Mouse (Mus musculus) heart, embryonic 11.5 days (tissue): ENCODE data around the gene Rassf4. TPM values are rescaled to one million over a fixed set of nuclear protein-coding genes. Genes with fewer than 3 reads are reported as not detected.

Experiments used
- ATAC-seq: fragments of 200-750 bp; cut with Nextera tagmentation; replicated peaks from 2 replicates; pipeline ENCODE4 v1.8.0; 2017; ENCODE audit warnings: moderate library complexity; ENCODE audit not compliant: insufficient number of reproducible peaks, low FRiP score, low TSS enrichment
- H3K27ac ChIP-seq: fragments of 300-500 bp; sonication (generic); 2 replicates; pipeline ENCODE4 v1.5.1; 2014; ENCODE audit warnings: mild to moderate bottlenecking, low read depth, low read length
- H3K27me3 ChIP-seq: fragments of 300-500 bp; sonication (generic); 2 replicates; pipeline ENCODE4 v1.6.1; 2014; ENCODE audit warnings: mild to moderate bottlenecking, low read length, mixed read lengths; ENCODE audit not compliant: control insufficient read depth, insufficient read depth
- H3K36me3 ChIP-seq: fragments of 300-500 bp; sonication (generic); 2 replicates; pipeline ENCODE4 v1.6.1; 2014; ENCODE audit warnings: mild to moderate bottlenecking, low read length, moderate library complexity, mixed read lengths; ENCODE audit not compliant: control insufficient read depth, insufficient read depth
- H3K4me1 ChIP-seq: fragments of 300-500 bp; sonication (generic); 2 replicates; pipeline ENCODE4 v1.6.1; 2014; ENCODE audit warnings: low read length; ENCODE audit not compliant: control insufficient read depth, insufficient read depth
- H3K4me2 ChIP-seq: fragments of 300-500 bp; sonication (generic); 2 replicates; pipeline ENCODE4 v1.6.1; 2014; ENCODE audit warnings: mild to moderate bottlenecking, moderate library complexity
- H3K4me3 ChIP-seq: fragments of 300-500 bp; sonication (generic); 2 replicates; pipeline ENCODE4 v1.5.1; 2014; ENCODE audit warnings: low read depth, low read length
- H3K9ac ChIP-seq: fragments of 300-500 bp; sonication (generic); 2 replicates; pipeline ENCODE4 v1.6.1; 2014; ENCODE audit warnings: mild to moderate bottlenecking, low read depth, low read length, moderate library complexity
- H3K9me3 ChIP-seq: fragments of 300-500 bp; sonication (generic); replicated peaks from 2 replicates; pipeline ENCODE4 v1.6.1; 2016; ENCODE audit warnings: low read length; ENCODE audit not compliant: control insufficient read depth
- WGBS: fragments of 180-500 bp; shearing (Covaris S2); extraction: QIAGEN DNeasy Blood & Tissue Kit; methylation state at CpG from one replicate; pipeline ENCODE4 v1.1.7; 2014; ENCODE audit not compliant: insufficient replicate concordance; 5-methylcytosine and 5-hydroxymethylcytosine counted together
- polyA plus RNA-seq: library from polyadenylated mRNA; unstranded; fragments of >200 nt; fragmentation: Nextera tagmentation; extraction: Ambion mirVana; gene quantifications from 2 replicates; pipeline ENCODE4 v1.2.1, GENCODE M21; 2014

Gene Rassf4
- polyA plus RNA-seq, 1 experiment from 2014 or later, result 6.9 TPM

- 70% methylated on average over 3 of the region's 3 CpGs for WGBS
- H3K36me3 ChIP-seq, result no peaks in the 10 kb centered on the region
- H3K4me3 ChIP-seq, result no peak overlapping the region
- H3K9ac ChIP-seq, result no peak overlapping the region
- no peak for ATAC-seq
- H3K9me3 ChIP-seq, result no peaks in the 10 kb centered on the region
- H3K4me2 ChIP-seq, result no peak overlapping the region
- no peak overlapping the region for H3K27ac ChIP-seq
- no peaks in the 10 kb centered on the region for H3K27me3 ChIP-seq
- H3K4me1 ChIP-seq, result peaks cover 15% of the 10 kb centered on the region
Measured at GRCm38 (mm10) chr6:116653191-116653590, 20.6 kb downstream of the Rassf4 start.

GRCm38 (mm10) chr6:116651437-116652118, 22.2 kb downstream of the Rassf4 start:
- Histone ChIP-seq H3K9ac (peak overlapping the region; percentile 46; the same call in 1 of the 2 replicates), H3K36me3 (no peaks in the 10 kb centered on the region), H3K4me2 (peak overlapping the region; percentile 53), H3K27me3 (no peaks in the 10 kb centered on the region), H3K4me3 (no peak overlapping the region), H3K27ac (no peak overlapping the region), H3K4me1 (peaks cover 15% of the 10 kb centered on the region), H3K9me3 (no peaks in the 10 kb centered on the region)
- WGBS, result 57% methylated on average over 20 of the region's 20 CpGs
- peak; percentile 57; the same call in 1 of the 2 replicates for ATAC-seq

GRCm38 (mm10) chr6:116650406-116650805, 23.3 kb downstream of the Rassf4 start, which contains the start of gene Depp1:
Gene Depp1 (plus strand): TSS chr6:116650609.
- no peaks in the 10 kb centered on the region for H3K27me3 ChIP-seq
- ATAC-seq, result no peak
- no peaks in the 10 kb centered on the region for H3K9me3 ChIP-seq
- peaks cover 15% of the 10 kb centered on the region for H3K4me1 ChIP-seq
- 15% methylated on average over 6 of the region's 6 CpGs for WGBS
- peak within 1 kb of the TSS; percentile 55 for H3K9ac ChIP-seq
- H3K4me2 ChIP-seq, result peak within 1 kb of the TSS; percentile 53
- peak within 1 kb of the TSS; percentile 38 for H3K27ac ChIP-seq
- H3K4me3 ChIP-seq, result peak within 1 kb of the TSS; percentile 18; the same call in 1 of the 2 replicates
- H3K36me3 ChIP-seq, result no peaks in the 10 kb centered on the region

- ATAC-seq, result no peak
- Histone ChIP-seq H3K36me3 (no peaks in the 10 kb centered on the region), H3K27ac (0 out of 2 replicates have a peak overlapping the region, but pooled peaks have one; percentile 35), H3K27me3 (no peaks in the 10 kb centered on the region), H3K9me3 (no peaks in the 10 kb centered on the region), H3K9ac (peak overlapping the region; percentile 16; the same call in 1 of the 2 replicates), H3K4me3 (no peak overlapping the region), H3K4me1 (peaks cover 20% of the 10 kb centered on the region), H3K4me2 (no peak overlapping the region)
- WGBS, result 68% methylated on average over 7 of the region's 7 CpGs
Measured at GRCm38 (mm10) chr6:116649811-116650210, 23.9 kb downstream of the Rassf4 start.

- H3K27ac ChIP-seq, result no peak overlapping the region
- no peaks in the 10 kb centered on the region for H3K36me3 ChIP-seq
- H3K9ac ChIP-seq, result no peak overlapping the region
- H3K9me3 ChIP-seq, result no peaks in the 10 kb centered on the region
- no peaks in the 10 kb centered on the region for H3K27me3 ChIP-seq
- H3K4me1 ChIP-seq, result peaks cover 23% of the 10 kb centered on the region
- no peak overlapping the region for H3K4me2 ChIP-seq
- 64% methylated on average over 12 of the region's 12 CpGs for WGBS
- ATAC-seq, result no peak
- no peak overlapping the region for H3K4me3 ChIP-seq
Measured at GRCm38 (mm10) chr6:116647763-116648162, 26.0 kb downstream of the Rassf4 start.

- WGBS, result 32% methylated on average over 3 of the region's 3 CpGs
- Histone ChIP-seq H3K9me3 (no peaks in the 10 kb centered on the region), H3K4me3 (no peak overlapping the region), H3K9ac (no peak overlapping the region), H3K36me3 (no peaks in the 10 kb centered on the region), H3K27ac (peak overlapping the region; percentile 58), H3K4me1 (peaks cover 12% of the 10 kb centered on the region), H3K27me3 (no peaks in the 10 kb centered on the region), H3K4me2 (no peak overlapping the region)
- ATAC-seq, result no peak
Measured at GRCm38 (mm10) chr6:116644335-116644734, 29.4 kb downstream of the Rassf4 start.

GRCm38 (mm10) chr6:116643881-116644280, 29.9 kb downstream of the Rassf4 start:
- Histone ChIP-seq H3K27ac (peak overlapping the region; percentile 58; the same call in 1 of the 2 replicates), H3K36me3 (no peaks in the 10 kb centered on the region), H3K9me3 (no peaks in the 10 kb centered on the region), H3K27me3 (no peaks in the 10 kb centered on the region), H3K4me3 (no peak overlapping the region), H3K4me2 (no peak overlapping the region), H3K4me1 (peaks cover 13% of the 10 kb centered on the region), H3K9ac (no peak overlapping the region)
- 53% methylated on average over 4 of the region's 4 CpGs for WGBS
- ATAC-seq, result no peak

GRCm38 (mm10) chr6:116642942-116643341, 30.8 kb downstream of the Rassf4 start:
- Histone ChIP-seq H3K36me3 (no peaks in the 10 kb centered on the region), H3K9me3 (no peaks in the 10 kb centered on the region), H3K9ac (no peak overlapping the region), H3K4me1 (peaks cover 13% of the 10 kb centered on the region), H3K4me2 (no peak overlapping the region), H3K27ac (no peak overlapping the region), H3K27me3 (no peaks in the 10 kb centered on the region), H3K4me3 (no peak overlapping the region)
- 76% methylated on average over 11 of the region's 11 CpGs for WGBS
- ATAC-seq, result no peak

- Histone ChIP-seq H3K4me1 (peaks cover 31% of the 10 kb centered on the region), H3K4me3 (no peak overlapping the region), H3K9ac (no peak overlapping the region), H3K9me3 (no peaks in the 10 kb centered on the region), H3K4me2 (no peak overlapping the region), H3K36me3 (no peaks in the 10 kb centered on the region), H3K27ac (no peak overlapping the region), H3K27me3 (no peaks in the 10 kb centered on the region)
- ATAC-seq, result no peak
- WGBS, result 48% methylated on average over 2 of the region's 2 CpGs
Measured at GRCm38 (mm10) chr6:116639663-116640062, 34.1 kb downstream of the Rassf4 start.
